Mouse (Mus musculus) inflammation-experienced regulatory T-cells, adult 16 weeks (primary cell): ENCODE data around the gene Gm10226. TPM values are rescaled to one million over a fixed set of nuclear protein-coding genes. Genes with fewer than 3 reads are reported as not detected.

Experiments used
- polyA plus RNA-seq: library from polyadenylated mRNA; unstranded; fragments of 100-300 nt; shearing (Covaris generic); gene quantifications from one replicate; pipeline ENCODE4 v1.2.1, GENCODE M21; 2017

Gene Gm10226
- polyA plus RNA-seq, result 26.2 TPM

GRCm38 (mm10) chr17:21691560-21691959 is at the start of gene Gm10226:
Gm10226 (plus strand) TSS chr17:21691860.

DNA sequence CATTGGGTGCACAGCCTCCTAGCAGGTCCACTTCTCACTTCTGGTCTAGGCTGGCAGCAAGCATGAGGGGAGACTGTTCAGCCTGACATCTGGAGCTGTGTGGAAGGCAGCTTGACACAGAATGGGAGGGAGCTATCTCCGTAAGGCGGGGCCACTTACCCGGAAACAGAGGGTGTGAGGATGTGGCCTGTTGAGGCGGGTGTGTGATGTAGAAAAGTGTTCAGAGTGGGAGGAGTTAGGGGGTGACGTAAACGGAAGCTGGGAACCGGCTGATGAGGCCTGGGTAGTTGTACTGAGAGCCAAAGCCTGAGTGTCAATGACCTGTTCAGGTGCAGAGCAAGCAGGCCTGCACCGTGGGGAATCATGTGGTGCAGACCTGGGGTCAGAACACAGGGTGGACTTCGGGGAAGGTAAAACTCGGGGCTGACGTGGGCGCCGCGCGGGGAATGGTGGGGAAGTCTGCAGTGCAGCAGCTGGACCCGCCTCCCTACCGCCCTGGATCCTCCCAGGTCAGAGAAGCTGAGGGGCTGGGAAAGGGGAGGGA is 41.2 kb upstream of the Gm10226 start, which contains the start of gene Zfp983:
Gene Zfp983 (plus strand): TSS at position 261 of the 544 bp plus-strand sequence.

GRCm38 (mm10) chr17:21707343-21707996 is 15.8 kb downstream of the Gm10226 start, which contains the start of gene Zfp760:
Zfp760 (plus strand) TSS chr17:21707741.

DNA sequence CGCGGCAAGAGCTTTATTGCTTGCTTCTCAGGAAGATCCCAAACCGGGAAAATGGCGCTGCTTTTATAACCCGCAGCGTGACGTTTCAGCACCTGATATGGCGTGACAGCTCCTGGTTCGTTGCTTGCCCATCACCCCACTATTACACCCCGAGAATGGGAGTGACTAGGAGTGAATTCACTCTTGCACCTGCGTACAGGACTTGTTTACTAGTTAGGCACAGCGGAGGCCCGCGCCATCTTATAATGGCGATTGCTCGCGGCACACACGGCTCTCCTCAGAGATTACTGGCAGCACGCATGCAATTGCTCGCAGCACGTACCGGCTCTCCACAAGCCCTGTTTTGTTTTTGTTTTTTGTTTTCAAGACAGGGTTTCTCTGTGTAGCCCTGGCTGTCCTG is 38.8 kb downstream of the Gm10226 start, which contains the start of gene Zfp229:
Gene Zfp229 (plus strand): TSS at position 301 of the 400 bp plus-strand sequence.

Other genes starting within 250 kb of the Gm10226 start
- 48.7 TPM for gene Zfp51, start 241.5 kb upstream of the Gm10226 start, polyA plus RNA-seq
- gene Zfp53, start 202.9 kb upstream of the Gm10226 start, polyA plus RNA-seq, result 65.0 TPM
- gene Zfp52, start 156.3 kb upstream of the Gm10226 start, polyA plus RNA-seq, result 26.1 TPM
- 4.9 TPM for gene Zfp948, start 124.9 kb upstream of the Gm10226 start, polyA plus RNA-seq
- 19.0 TPM for gene Zfp983, start 41.2 kb upstream of the Gm10226 start, polyA plus RNA-seq
- 7.6 TPM for gene Zfp760, start 15.9 kb downstream of the Gm10226 start, polyA plus RNA-seq
- 1.4 TPM for gene Zfp229, start 38.9 kb downstream of the Gm10226 start, polyA plus RNA-seq
- gene Zfp820, start 153.9 kb downstream of the Gm10226 start, polyA plus RNA-seq, result 0.89 TPM
- gene Zfp995, start 218.1 kb downstream of the Gm10226 start, polyA plus RNA-seq, result 19.8 TPM